Mouse (Mus musculus): Measurements from ENCODE around the gene Ngef. TPM values are rescaled to one million over a fixed set of nuclear protein-coding genes. Genes with fewer than 3 reads are reported as not detected.

Gene Ngef
- polyA plus RNA-seq, 1 experiment, result not detected

DNA sequence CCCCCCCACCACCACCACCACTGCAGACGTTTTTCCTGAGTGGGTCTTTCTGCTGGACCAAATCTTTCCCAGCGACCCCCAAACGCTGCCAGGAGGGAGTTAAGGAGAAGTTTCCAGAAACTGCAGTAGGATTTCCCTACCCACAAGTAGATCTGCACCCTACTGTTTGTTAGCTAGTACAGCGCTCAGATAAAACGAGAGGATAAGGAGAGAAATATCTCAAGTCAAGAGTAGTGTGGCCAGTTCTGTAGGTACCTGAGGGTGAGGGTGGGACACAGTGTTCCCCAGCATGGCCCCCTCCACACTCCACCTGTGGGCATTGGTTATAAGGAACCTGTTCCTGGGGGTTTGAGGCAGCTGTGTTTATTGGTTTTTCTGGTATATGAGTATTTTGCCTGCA, 62.8 kb downstream of the Ngef start:
- 13% methylated on average over 5 of the region's 5 CpGs for WGBS
- no peak overlapping the region for H3K27ac ChIP-seq (ENCODE audit: control insufficient read depth, insufficient read depth, low read depth, low read length, poor library complexity)
- TF ChIP-seq CTCF (IDR thresholded peaks at IDR 0.05; ENCODE audit: control insufficient read depth, insufficient read depth, low read length) (no peak), POLR2A (IDR thresholded peaks at IDR 0.05; ENCODE audit: borderline replicate concordance, control insufficient read depth, low read depth, low read length) (no peak)
- no peaks in the 10 kb centered on the region; the same call in 1 of the 2 replicates for H3K4me1 ChIP-seq (ENCODE audit: control insufficient read depth, insufficient read depth, low read length)
- no peak overlapping the region for H3K4me3 ChIP-seq (replicated peaks; ENCODE audit: control insufficient read depth, low read depth, low read length)

DNA sequence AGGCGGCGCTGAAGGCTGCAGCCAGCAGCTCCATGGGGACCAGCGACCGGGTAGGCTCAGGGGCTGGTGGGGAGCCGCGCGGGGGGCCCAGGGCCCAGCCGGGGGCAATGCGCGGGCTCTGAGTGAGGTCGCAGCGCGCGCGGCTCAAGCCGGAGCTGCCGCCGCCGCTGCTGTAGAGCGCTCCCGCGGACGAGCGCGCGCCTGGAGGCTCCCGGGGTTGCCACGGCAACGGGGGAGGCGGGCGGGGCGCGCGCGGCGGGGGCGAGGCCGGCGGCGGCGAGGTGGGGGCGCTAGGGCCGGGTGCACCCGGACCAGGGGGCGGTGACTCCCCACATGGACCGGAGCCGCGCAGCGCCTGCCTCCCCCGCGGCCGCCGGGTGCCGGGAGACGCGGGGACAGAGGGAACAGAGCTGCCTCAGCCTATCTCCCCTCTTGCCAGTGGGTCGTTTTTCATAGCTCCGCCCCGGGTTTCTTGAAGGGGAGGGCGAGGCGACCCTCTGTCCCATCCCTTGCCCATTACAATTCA, 63.4 kb downstream of the Ngef start:
- WGBS, result 2% methylated on average over 58 of the region's 61 CpGs
- H3K27ac ChIP-seq (ENCODE audit: control insufficient read depth, insufficient read depth, low read depth, low read length, poor library complexity), result no peak overlapping the region; the same call in 1 of the 2 replicates
- no peaks in the 10 kb centered on the region; the same call in 1 of the 2 replicates for H3K4me1 ChIP-seq (ENCODE audit: control insufficient read depth, insufficient read depth, low read length)
- no peak overlapping the region for H3K4me3 ChIP-seq (replicated peaks; ENCODE audit: control insufficient read depth, low read depth, low read length)
- TF ChIP-seq POLR2A (IDR thresholded peaks at IDR 0.05; ENCODE audit: borderline replicate concordance, control insufficient read depth, low read depth, low read length) (no peak), CTCF (IDR thresholded peaks at IDR 0.05; ENCODE audit: control insufficient read depth, insufficient read depth, low read length) (no peak)

- TF ChIP-seq POLR2A (IDR thresholded peaks at IDR 0.05; ENCODE audit: borderline replicate concordance, control insufficient read depth, low read depth, low read length) (no peak), CTCF (IDR thresholded peaks at IDR 0.05; ENCODE audit: control insufficient read depth, insufficient read depth, low read length) (no peak)
- Histone ChIP-seq H3K27ac (ENCODE audit: control insufficient read depth, insufficient read depth, low read depth, low read length, poor library complexity) (no peak within 1 kb of the TSS; the same call in 1 of the 2 replicates), H3K4me1 (ENCODE audit: control insufficient read depth, insufficient read depth, low read length) (no peaks in the 10 kb centered on the region; the same call in 1 of the 2 replicates), H3K4me3 (replicated peaks; ENCODE audit: control insufficient read depth, low read depth, low read length) (no peak within 1 kb of the TSS)
- WGBS, result 4% methylated on average over 56 of the region's 56 CpGs
These were observed 64.0 kb downstream of the Ngef start, which contains the start of gene Neu2 for GRCm38 (mm10) chr1:87509561-87510165. Neu2 (plus strand) TSS chr1:87509889.

DNA sequence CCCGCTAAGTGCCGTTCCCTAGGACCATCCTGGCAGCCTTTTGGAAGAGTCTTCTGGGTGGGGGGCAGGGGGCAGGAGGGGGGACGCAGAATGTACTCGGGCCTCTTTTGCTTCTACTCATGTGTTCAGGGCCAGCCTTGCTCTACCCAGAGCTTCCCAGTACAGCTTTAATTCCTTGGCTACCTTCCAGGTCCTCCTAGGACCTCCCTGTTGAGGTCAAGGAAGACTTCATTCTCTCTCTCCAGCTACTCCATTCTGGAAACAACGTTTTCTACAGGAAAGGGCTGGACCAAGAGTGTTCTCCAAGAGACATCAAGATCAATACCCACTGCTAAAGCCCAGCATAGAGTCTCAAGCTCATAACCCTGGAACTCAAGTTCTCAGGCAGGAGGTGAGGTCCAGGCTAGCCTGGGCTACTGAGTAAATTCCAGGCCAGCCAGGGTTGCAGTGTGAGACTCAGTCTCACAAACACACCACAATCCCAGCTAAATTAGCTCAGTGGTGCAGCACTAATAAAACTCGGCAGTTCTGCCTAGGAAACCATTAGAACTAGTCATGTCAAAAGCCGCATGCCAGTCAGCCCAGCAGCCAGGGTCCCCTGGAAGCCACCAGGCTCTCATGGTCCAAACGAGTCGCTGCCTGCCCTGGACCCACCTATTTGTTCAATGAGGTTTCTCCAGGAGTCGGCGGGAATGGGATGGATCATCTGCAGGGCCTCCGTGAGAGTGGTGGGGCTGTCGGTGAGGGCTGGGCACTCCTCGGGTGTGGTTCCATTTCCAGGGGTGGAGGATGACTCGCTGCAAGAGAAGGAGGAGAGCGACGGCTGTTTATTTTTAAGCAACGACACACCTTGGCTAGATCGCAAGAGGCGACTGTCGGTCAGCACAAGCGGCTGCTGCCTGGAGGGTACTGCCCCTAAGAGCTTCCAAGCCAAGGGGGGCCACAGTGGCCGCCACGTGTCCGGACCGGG, 64.8 kb downstream of the Ngef start:
- TF ChIP-seq CTCF (IDR thresholded peaks at IDR 0.05; ENCODE audit: control insufficient read depth, insufficient read depth, low read length) (no peak), POLR2A (IDR thresholded peaks at IDR 0.05; ENCODE audit: borderline replicate concordance, control insufficient read depth, low read depth, low read length) (no peak)
- WGBS, result 19% methylated on average over 26 of the region's 26 CpGs
- H3K4me1 ChIP-seq (ENCODE audit: control insufficient read depth, insufficient read depth, low read length), result no peaks in the 10 kb centered on the region; the same call in 1 of the 2 replicates
- no peak overlapping the region for H3K4me3 ChIP-seq (replicated peaks; ENCODE audit: control insufficient read depth, low read depth, low read length)
- H3K27ac ChIP-seq (ENCODE audit: control insufficient read depth, insufficient read depth, low read depth, low read length, poor library complexity), result no peak overlapping the region; the same call in 1 of the 2 replicates

DNA sequence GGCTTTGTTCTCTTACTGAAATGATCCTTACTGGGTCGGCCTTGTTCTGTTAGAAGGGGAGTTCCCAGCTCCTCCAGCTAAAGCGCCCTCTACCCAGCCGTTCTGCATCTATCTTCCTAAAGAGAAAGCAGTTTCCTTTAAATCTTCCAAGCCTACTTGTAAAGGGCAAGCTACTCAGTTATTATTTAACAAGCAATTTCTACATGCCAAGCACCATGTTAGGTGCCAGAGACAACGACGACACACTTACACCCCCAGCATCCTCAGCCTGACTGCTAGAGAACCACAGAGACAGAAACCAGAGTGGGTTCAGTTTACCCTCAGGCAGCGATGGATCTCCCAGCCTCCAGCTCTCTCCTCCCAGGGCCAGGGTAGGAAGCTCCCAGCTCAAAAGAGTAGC, 65.8 kb downstream of the Ngef start:
- no peak for TF ChIP-seq POLR2A (IDR thresholded peaks at IDR 0.05; ENCODE audit: borderline replicate concordance, control insufficient read depth, low read depth, low read length)
- no peak for TF ChIP-seq CTCF (IDR thresholded peaks at IDR 0.05; ENCODE audit: control insufficient read depth, insufficient read depth, low read length)
- 71% methylated on average over 6 of the region's 6 CpGs for WGBS

GRCm38 (mm10) chr1:87505524-87505923, 68.1 kb downstream of the Ngef start:
- no peaks in the 10 kb centered on the region; the same call in 1 of the 2 replicates for H3K4me1 ChIP-seq (ENCODE audit: control insufficient read depth, insufficient read depth, low read length)
- WGBS, result 83% methylated on average over 4 of the region's 4 CpGs
- TF ChIP-seq POLR2A (IDR thresholded peaks at IDR 0.05; ENCODE audit: borderline replicate concordance, control insufficient read depth, low read depth, low read length), result no peak
- no peak for TF ChIP-seq CTCF (IDR thresholded peaks at IDR 0.05; ENCODE audit: control insufficient read depth, insufficient read depth, low read length)

More for the DNA sequence above, 65.8 kb downstream of the Ngef start:
- Histone ChIP-seq H3K4me1 (ENCODE audit: control insufficient read depth, insufficient read depth, low read length) (no peaks in the 10 kb centered on the region; the same call in 1 of the 2 replicates), H3K4me3 (replicated peaks; ENCODE audit: control insufficient read depth, low read depth, low read length) (no peak overlapping the region), H3K27ac (ENCODE audit: control insufficient read depth, insufficient read depth, low read depth, low read length, poor library complexity) (no peak overlapping the region)

GRCm38 (mm10) chr1:87493542-87493941, 80.1 kb downstream of the Ngef start:
- no peaks in the 10 kb centered on the region for H3K4me1 ChIP-seq (ENCODE audit: control insufficient read depth, insufficient read depth, low read length)
- no peak for TF ChIP-seq CTCF (IDR thresholded peaks at IDR 0.05; ENCODE audit: control insufficient read depth, insufficient read depth, low read length)
- TF ChIP-seq POLR2A (IDR thresholded peaks at IDR 0.05; ENCODE audit: borderline replicate concordance, control insufficient read depth, low read depth, low read length), result no peak
- H3K27ac ChIP-seq (ENCODE audit: control insufficient read depth, insufficient read depth, low read depth, low read length, poor library complexity), result no peak overlapping the region
- no peak overlapping the region for H3K4me3 ChIP-seq (replicated peaks; ENCODE audit: control insufficient read depth, low read depth, low read length)
- WGBS, result 76% methylated on average over 4 of the region's 4 CpGs

More at GRCm38 (mm10) chr1:87505524-87505923, 68.1 kb downstream of the Ngef start:
- Histone ChIP-seq H3K27ac (ENCODE audit: control insufficient read depth, insufficient read depth, low read depth, low read length, poor library complexity) (no peak overlapping the region), H3K4me3 (replicated peaks; ENCODE audit: control insufficient read depth, low read depth, low read length) (no peak overlapping the region)

DNA sequence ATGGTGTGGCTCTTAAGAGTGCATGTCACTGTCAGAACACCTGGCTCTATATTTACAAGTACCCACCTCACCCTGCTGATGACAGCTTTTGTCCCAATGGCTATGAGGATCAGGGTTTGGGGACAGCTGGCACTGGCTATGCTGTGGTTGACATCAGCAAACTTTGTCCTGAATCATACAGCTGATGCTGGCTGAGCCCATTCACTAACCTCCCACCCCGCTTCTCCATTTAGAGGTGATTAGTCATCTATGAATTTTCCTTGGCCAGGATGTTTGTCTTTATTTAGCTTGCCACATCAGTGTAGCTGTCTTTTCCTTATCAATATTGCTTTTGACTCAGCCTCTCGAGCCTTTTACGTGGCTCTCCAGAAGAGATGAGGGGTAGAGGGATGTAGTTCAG, 81.4 kb downstream of the Ngef start:
- Histone ChIP-seq H3K27ac (ENCODE audit: control insufficient read depth, insufficient read depth, low read depth, low read length, poor library complexity) (no peak overlapping the region), H3K4me3 (replicated peaks; ENCODE audit: control insufficient read depth, low read depth, low read length) (no peak overlapping the region), H3K4me1 (ENCODE audit: control insufficient read depth, insufficient read depth, low read length) (no peaks in the 10 kb centered on the region)
- TF ChIP-seq POLR2A (IDR thresholded peaks at IDR 0.05; ENCODE audit: borderline replicate concordance, control insufficient read depth, low read depth, low read length), result no peak
- no peak for TF ChIP-seq CTCF (IDR thresholded peaks at IDR 0.05; ENCODE audit: control insufficient read depth, insufficient read depth, low read length)
- 72% methylated on average over 3 of the region's 3 CpGs for WGBS
